Mouse (Mus musculus): ENCODE results near the gene Togaram1. TPM values are rescaled to one million over a fixed set of nuclear protein-coding genes. Genes with fewer than 3 reads are reported as not detected.

Togaram1 gene
- polyA plus RNA-seq, 1 experiment from 2014 or later = 24.5 TPM

Other genes starting within 250 kb of the Togaram1 start
- 2.3 and 2.5 TPM in 2 replicates for gene Gm527, start 47.9 kb upstream of the Togaram1 start, polyA plus RNA-seq (2015; fragmentation: Nextera tagmentation; extraction: Ambion mirVana)
- 24.2 and 26.1 TPM in 2 replicates for gene Klhl28, start 270 bp upstream of the Togaram1 start, polyA plus RNA-seq (2015; fragmentation: Nextera tagmentation; extraction: Ambion mirVana)
- gene Prpf39, start 70.5 kb downstream of the Togaram1 start, polyA plus RNA-seq (2015; fragmentation: Nextera tagmentation; extraction: Ambion mirVana) = 52.9 and 56.3 TPM in 2 replicates
- 386 and 395 TPM in 2 replicates for gene Fkbp3, start 108.2 kb downstream of the Togaram1 start, polyA plus RNA-seq (2015; fragmentation: Nextera tagmentation; extraction: Ambion mirVana)
- 4.7 and 6.9 TPM in 2 replicates for gene Fancm, start 109.8 kb downstream of the Togaram1 start, polyA plus RNA-seq (2015; fragmentation: Nextera tagmentation; extraction: Ambion mirVana)
- gene Mis18bp1, start 206.8 kb downstream of the Togaram1 start, polyA plus RNA-seq (2015; fragmentation: Nextera tagmentation; extraction: Ambion mirVana) = 5.5 and 8.8 TPM in 2 replicates